Mouse (Mus musculus) lung, embryonic 14.5 days (tissue): ENCODE measurements at regions not wholly inside any gene's neighbourhood (a gene's known extent, or its start where the extent isn't known, plus 50 kb on each side); places are given as distances from the start of the nearest gene placed in this dataset.

Experiments
- ATAC-seq: fragments of 200-750 bp; cut with Nextera tagmentation; 2 replicates; pipeline ENCODE4 v1.8.0; 2017; ENCODE audit warnings: mild to moderate bottlenecking, moderate TSS enrichment, moderate library complexity; ENCODE audit not compliant: insufficient read depth
- DNase-seq: peaks from one replicate; pipeline ENCODE4 v3.0.0-alpha.2; 2015
- H3K27ac ChIP-seq: fragments of 300-500 bp; sonication (generic); 2 replicates; pipeline ENCODE4 v1.5.1; 2014; ENCODE audit warnings: low read depth, mild to moderate bottlenecking, moderate library complexity
- H3K27me3 ChIP-seq: fragments of 300-500 bp; sonication (generic); 2 replicates; pipeline ENCODE4 v1.6.1; 2014; ENCODE audit warnings: low read length, control low read depth; ENCODE audit not compliant: insufficient read depth
- H3K36me3 ChIP-seq: fragments of 300-500 bp; sonication (generic); 2 replicates; pipeline ENCODE4 v1.6.1; 2014; ENCODE audit warnings: control low read depth; ENCODE audit not compliant: insufficient read depth
- H3K4me1 ChIP-seq: fragments of 300-500 bp; sonication (generic); 2 replicates; pipeline ENCODE4 v1.6.1; 2014; ENCODE audit warnings: antibody characterized with exemption, control low read depth; ENCODE audit not compliant: insufficient read depth
- H3K4me2 ChIP-seq: fragments of 300-500 bp; sonication (generic); 2 replicates; pipeline ENCODE4 v1.6.1; 2014; ENCODE audit warnings: mild to moderate bottlenecking
- H3K4me3 ChIP-seq: fragments of 300-500 bp; sonication (generic); 2 replicates; pipeline ENCODE4 v1.5.1; 2014; ENCODE audit warnings: low read depth, low read length
- H3K9ac ChIP-seq: fragments of 300-500 bp; sonication (generic); 2 replicates; pipeline ENCODE4 v1.6.1; 2014
- H3K9me3 ChIP-seq: fragments of 300-500 bp; sonication (generic); 2 replicates; pipeline ENCODE4 v1.6.1; 2016; ENCODE audit warnings: low read depth, low read length, control low read depth
- CTCF ChIP-seq: IDR thresholded peaks from 2 replicates; pipeline ENCODE4 v1.5.1; 2016; ENCODE audit warnings: antibody characterized with exemption, low read depth
- WGBS: fragments of 180-500 bp; shearing (Covaris S2); extraction: QIAGEN DNeasy Blood & Tissue Kit; methylation state at CpG from one replicate; pipeline ENCODE4 v1.1.7; 2014; 5-methylcytosine and 5-hydroxymethylcytosine counted together

- 0 out of 2 replicates have a peak, but pooled peaks cover 4% of the 10 kb centered on the region for H3K4me1 ChIP-seq
- ATAC-seq (no peak), DNase-seq (no peak)
- no peak overlapping the region for H3K4me2 ChIP-seq
- H3K27me3 ChIP-seq, result no peaks in the 10 kb centered on the region
- WGBS, result 73% methylated on average over 3 of the region's 3 CpGs
- no peaks in the 10 kb centered on the region for H3K9me3 ChIP-seq
- no peaks in the 10 kb centered on the region for H3K36me3 ChIP-seq
- H3K4me3 ChIP-seq, result no peak overlapping the region
- no peak overlapping the region for H3K27ac ChIP-seq
- no peak overlapping the region for H3K9ac ChIP-seq
- TF ChIP-seq CTCF, result no peak
Measured at GRCm38 (mm10) chr1:179861776-179862175, 58.3 kb upstream of the Ahctf1 start.

DNA sequence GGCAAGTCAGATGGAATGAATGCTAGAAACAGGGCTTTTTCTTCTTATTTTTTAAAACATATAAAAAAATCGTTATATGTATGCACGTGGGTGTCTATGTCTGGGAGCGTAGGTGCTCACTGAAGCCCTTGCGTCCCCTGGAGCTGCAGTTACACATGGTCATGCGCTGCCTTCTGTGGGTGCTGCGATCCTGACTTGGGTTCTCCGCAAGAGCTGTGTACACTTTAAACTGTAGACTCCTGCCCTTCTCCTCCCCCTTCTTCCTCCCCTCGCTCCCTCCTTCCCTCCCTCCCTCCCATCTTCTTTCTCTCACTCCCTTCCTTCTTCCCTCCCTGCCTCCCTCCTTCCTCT, 56.0 kb upstream of the Ahctf1 start:
- Histone ChIP-seq H3K9ac (no peak overlapping the region), H3K27me3 (no peaks in the 10 kb centered on the region), H3K4me3 (no peak overlapping the region), H3K4me1 (no peaks in the 10 kb centered on the region), H3K9me3 (no peaks in the 10 kb centered on the region), H3K36me3 (no peaks in the 10 kb centered on the region), H3K27ac (no peak overlapping the region), H3K4me2 (no peak overlapping the region)
- 0 out of 2 replicates have a peak, but pooled peaks have one; percentile 44 for ATAC-seq
- DNase-seq, result no peak
- 73% methylated on average over 8 of the region's 8 CpGs for WGBS
- no peak for TF ChIP-seq CTCF

- H3K4me1 ChIP-seq, result no peaks in the 10 kb centered on the region
- 43% methylated on average over 14 of the region's 14 CpGs for WGBS
- H3K9ac ChIP-seq, result no peak overlapping the region
- no peaks in the 10 kb centered on the region for H3K9me3 ChIP-seq
- peak; percentile 92 for DNase-seq
- no peak overlapping the region for H3K27ac ChIP-seq
- H3K4me3 ChIP-seq, result no peak overlapping the region
- no peaks in the 10 kb centered on the region for H3K27me3 ChIP-seq
- TF ChIP-seq CTCF, result peak; percentile 69
- H3K36me3 ChIP-seq, result no peaks in the 10 kb centered on the region
- ATAC-seq, result peak; percentile 77
- H3K4me2 ChIP-seq, result 0 out of 2 replicates have a peak overlapping the region, but pooled peaks have one; percentile 24
Measured at GRCm38 (mm10) chr1:179858780-179859551, 55.5 kb upstream of the Ahctf1 start.

- no peak for TF ChIP-seq CTCF
- Histone ChIP-seq H3K36me3 (no peaks in the 10 kb centered on the region), H3K4me1 (no peaks in the 10 kb centered on the region), H3K9me3 (no peaks in the 10 kb centered on the region), H3K27me3 (no peaks in the 10 kb centered on the region), H3K4me2 (no peak overlapping the region), H3K4me3 (no peak overlapping the region), H3K9ac (no peak overlapping the region), H3K27ac (no peak overlapping the region)
- ATAC-seq (peak; percentile 38), DNase-seq (peak; percentile 41)
- WGBS, result 25% methylated on average over 12 of the region's 12 CpGs
Measured at GRCm38 (mm10) chr1:179854288-179854965, 50.9 kb upstream of the Ahctf1 start.
